Mouse (Mus musculus): ENCODE measurements around the gene Rapgef2.

Rapgef2 gene

DNA sequence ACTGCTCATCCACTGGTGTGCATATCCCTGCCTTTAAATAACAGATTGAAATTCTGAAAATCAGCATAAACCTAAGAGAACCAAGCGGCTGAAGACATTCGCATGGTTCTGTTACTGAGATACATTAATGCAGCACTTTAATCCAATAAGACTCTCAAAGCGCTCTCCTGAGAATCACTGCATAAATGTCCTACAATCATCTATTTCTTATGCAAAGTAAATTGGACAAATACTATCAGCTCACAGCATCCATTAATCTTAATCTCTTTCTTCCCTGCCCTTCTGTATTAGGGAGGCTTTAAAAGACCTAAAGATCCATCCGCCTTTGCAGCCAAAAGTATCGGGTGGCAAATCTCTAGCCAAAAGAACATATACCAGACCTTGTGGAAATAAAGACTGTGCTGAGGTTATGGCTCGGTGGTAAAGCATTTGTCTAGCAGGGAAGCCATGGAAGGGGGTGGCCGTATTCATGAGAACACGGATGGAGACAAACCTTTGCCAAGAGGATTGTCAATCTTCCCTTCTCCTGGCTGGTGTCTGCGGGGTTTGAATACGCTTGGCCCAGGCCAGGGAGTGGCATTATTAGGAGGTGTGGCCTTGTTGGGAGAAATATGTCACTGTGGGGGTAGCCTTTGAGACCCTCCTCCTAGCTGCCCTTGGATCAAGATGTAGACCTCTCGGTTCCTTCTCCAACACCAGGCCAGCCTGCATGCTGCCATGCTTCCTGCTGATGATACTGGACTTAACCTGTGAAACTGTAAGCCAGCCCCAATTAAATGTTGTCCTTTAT is 10.3 kb downstream of the Rapgef2 start:
- no peak for DNase-seq

DNA sequence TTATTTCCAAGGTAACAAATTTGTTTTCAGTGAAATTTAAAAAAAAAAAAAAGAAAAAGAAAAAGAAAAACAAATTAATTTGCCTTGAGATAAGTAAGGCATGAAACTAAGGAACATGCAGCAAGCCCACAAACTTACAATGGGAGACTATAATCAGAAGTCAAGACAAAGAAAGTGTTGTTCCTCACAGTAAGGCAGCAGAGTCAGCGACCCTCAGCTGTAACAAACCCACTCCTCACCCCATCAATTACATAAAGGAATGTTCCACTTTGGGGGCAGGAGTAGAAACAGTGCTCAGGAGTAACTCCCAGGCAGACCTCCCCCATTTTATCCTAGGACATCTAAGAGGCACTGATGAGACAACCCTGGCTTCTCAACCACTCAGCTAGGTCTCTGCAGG is 13.0 kb downstream of the Rapgef2 start:
- no peak for DNase-seq

DNA sequence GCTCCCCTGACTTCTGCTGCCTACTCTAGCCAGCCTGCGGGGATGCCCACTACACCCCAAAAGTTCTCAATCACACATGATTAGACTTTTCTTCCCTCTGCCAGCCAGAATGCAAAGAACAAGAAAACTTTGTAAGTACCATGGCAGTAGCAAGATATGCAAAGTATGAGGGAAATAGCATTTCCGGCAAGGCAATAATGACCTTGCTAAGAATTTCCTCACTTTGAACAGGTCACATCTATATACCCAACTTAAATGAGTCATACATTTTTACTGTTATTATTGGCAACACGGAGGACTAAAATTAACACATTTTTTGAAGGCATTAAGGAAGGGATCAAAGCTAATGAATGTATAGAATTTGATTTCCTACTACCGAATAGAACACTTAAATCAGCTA is 13.4 kb downstream of the Rapgef2 start:
- no peak for DNase-seq

DNA sequence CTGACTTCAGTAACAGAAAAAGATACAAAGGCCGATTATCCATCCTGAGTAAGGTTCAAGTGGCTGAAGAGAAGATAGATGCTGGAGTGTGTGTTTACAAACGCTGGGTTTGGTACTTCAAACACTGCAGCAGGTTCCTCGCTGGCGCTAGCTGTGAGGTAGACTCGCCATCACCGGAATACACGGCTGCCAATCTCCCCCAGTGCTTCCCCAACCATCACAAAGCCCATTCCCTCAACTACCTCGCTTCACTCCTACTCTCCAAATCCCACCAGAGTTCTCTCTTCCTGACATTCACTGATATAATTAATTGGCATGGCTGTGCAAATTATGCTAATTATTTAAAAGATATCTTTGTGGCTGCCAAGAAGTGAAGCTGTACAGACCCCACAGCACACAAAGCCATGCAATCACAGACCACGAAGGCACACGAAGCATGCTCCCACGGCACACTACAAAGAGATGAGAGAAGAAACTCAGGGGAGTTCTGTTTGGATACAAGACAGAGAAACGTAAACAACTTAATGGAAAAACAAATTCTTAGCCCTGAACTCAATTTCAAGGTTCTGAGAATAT is 15.2 kb downstream of the Rapgef2 start:
- no peak for DNase-seq

DNA sequence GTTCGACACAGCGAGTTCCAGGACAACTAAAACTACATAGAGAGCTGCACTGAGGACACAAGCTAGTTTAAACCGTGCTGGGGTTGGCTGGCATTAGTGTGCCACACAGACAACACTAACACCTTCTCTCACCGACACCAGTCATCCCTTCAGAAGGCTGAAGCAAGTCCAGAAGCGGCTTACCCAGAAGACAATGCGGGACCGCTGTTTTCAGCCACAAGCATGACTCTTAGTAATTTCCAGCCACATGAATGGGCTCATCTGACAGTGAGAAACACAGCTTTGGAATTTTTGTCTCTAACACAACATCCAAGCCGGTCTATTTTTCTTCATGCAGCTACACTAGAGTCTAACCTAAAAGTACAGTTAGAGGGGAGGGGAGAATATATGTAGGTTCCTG is 16.4 kb downstream of the Rapgef2 start:
- no peak for DNase-seq

DNA sequence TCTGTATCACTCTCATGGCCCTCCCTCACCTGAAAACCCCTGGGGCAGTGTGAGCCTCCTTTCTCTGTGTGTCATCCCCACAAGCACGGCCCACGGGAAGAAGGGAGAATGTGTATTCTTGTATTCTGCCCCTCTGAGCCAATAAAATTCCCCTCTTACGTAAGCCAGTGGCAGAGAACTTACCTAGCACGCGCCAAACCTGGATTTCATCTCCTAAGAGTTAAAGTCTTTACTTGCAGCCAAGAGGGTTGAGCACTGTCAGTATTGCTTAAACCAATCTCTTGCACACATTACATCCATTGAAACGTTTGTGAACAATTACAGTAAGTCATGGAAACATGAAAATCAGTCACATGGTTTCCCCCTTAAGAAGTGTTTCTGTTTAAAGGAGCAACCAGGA is 19.3 kb downstream of the Rapgef2 start:
- no peak for DNase-seq

DNA sequence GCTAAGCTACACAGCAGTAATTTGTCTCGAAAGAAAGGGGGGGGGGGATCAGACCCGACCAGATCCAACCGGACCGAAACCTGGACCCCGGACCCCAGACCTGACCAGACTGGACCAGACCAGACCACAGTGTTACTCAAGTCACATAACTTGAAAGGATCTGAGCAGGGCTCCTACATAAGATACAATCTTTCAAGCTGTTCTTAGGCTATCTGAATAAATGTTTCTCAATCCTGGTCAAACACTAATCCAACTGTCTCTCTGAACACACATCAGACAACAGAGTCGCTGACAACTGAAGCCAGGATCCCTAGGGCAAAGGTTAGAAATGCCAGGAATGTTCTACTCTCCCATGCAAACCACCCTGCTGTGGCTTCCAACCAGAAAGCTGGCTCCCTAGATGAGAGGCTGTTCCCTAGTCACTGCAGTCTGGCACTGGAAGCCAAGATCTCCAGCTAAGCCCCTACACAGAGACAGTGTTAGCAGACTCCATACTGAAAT is 24.5 kb downstream of the Rapgef2 start:
- DNase-seq: peak; percentile 92

DNA sequence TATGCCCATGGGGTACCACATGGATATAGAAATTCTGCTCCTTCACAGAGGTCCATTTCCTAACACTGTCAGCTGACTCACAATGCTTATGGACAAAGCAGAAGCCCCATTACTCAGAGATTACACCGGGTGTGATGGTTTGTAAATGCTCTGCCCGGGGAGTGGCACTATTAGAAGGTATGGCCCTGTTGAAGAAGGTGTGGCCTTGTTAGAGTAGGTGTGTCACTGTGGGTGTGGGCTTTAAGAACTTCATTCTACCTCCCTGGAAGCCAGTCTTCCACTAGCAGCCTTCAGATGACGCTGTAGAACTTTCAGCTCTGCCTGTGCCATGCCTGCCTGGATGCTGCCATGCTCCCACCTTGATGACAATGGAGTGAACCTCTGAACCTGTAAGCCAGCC is 32.3 kb downstream of the Rapgef2 start:
- no peak for DNase-seq

DNA sequence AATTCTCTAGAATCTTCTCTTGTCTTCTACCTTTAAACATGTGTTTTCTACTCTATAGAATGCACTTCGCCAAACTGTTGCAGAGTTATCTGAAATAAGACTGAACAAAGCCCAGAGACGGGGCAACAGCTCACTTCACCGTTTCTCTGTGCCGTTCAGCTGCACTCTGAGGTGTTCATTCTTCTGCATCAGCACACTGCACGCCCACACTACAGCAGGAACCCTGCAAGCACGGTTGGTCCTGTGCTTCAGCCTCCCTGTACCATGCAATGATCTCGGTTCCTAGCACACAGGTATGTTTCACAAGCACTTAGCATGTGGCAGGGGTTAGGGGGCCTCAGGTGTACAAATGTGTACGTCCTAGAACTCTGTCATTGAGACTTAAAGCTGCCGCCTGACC is 32.9 kb downstream of the Rapgef2 start:
- no peak for DNase-seq

DNA sequence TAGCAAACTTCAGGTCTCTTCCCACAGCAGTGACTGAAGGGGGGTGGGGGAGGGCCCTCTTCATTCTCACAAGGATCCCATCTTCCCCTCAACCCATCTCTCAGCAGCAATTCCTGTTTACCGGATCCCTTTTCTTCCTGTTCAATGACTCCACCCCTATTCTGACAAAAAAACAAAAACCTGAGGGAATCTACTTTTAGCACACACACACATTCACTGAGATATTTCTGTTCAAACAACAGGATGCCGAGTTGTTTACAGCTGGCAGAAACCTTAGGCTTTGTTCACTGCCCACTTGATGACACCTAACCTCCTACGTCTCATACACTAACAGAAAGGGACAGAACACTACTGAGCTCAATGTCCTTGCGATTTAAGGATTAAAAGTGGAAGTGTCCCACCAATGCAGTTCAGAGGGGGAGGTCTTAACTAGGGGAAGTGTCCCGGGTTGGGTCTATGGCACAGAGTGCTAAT is 33.4 kb downstream of the Rapgef2 start:
- peak; percentile 59 for DNase-seq

DNA sequence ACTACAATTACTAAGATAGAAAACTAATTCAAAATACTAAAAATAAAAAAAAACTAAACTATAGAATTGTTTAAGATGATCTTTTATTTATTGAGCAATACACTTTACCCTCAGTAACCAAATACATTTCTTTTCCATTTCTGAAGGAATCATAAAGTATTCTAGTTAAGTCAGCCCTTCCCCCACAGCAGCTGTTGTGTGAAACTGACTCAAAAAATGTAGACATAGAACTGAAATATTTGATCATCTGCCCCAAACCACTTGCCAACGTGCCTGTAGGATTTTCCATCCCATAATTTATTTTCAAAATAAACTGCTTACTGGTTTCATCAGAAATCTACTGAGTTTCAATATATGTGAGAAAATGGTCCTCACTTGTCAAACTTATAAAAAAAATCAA is 36.4 kb downstream of the Rapgef2 start:
- no peak for DNase-seq

DNA sequence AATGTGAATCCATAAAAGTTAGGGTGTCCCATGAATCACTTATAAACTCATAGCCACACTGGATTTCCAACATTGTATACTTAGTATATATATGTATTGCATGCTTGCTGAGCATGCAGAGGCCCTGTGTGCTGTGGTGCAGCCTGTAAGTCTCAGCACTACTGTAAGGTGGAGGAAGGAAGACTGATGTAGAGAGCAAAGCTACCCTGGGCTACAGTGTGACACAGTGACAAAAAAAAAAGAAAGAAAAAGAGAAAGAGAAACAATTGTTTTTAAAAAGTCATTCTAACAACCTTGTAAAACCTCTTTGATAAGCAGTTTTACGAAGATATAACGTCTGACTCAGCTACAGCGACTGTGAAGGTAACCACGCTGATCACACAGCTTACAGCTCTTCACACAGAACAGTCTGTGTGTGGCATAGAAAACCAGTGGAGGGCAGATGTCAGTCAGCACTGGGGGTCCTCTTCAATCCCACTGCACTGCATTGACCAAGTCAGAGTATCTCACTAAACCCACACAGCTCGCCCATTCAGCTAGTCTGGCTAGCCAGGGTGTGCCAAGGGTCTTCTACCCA is 37.6 kb downstream of the Rapgef2 start:
- DNase-seq: no peak

DNA sequence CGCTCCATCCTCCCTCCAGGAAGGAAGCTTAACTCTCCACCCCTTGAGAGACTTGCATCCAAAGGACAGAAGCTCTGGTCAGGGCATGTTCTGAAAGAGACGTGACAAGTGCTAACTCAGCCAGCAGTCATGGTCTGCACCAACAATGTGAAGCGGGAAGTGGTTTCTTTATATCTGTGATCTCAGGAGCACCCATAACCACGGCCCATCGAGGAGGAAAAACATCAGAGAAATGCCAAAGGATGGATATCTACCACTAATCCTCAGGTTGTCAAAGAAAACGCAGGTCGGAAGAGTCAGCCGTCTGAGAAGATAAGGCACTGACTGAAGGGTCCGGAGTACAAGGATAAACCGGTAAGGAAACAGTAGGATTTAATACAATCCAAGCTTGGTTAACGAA is 38.1 kb downstream of the Rapgef2 start:
- no peak for DNase-seq

DNA sequence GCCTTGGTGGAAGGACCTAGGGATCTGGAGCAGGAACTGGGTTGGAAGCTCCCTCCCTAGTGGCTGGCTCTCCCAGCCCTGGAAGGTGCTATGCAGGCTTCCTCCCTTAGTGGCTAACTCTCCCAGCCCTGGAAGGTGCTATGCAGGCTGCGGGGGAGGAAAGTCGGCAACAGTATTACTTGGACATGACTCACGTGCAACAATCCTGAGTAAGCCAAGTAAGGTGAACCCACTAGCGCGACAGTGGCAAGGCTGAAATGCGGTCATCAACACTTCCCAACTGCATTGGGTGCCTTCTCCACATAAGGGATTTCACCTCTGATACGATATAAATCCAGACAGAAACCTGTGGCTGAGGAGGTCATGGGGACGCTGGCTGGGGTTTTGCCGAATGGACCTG is 42.0 kb downstream of the Rapgef2 start:
- no peak for DNase-seq

DNA sequence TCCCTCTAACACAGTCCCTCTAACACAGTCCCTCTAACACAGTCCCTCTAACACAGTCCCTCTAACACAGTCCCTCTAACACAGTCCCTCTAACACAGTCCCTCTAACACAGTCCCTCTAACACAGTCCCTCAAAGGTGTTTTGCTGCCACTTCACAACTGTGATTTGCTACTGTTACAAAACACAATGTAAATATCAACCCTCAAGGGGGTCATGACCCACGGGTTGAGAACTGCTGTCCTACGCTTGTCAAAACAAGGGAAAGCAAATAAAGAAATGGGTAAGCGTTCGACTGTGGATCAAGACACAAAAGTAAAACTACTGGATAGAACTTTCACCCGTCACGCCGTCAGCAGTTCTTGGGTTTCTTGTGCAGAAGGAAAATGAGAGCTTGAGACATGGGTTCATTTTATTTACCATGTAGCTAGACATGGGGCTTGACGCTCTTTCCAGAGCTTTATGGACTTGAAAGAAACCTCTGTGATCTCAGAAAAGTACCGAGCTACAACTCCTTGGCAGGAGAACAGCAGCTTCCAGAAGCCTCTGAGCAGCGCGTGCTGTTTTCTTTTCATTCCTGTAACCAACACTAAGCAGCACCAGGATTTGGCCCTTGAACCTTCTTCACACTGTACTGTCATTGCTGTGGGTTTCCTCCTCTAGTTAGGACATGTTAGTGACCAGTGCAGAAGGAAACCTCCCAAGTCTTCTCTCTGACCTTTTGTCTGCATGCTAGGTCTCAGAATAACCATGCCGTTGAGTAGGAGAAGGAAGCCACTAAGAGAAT is 43.2 kb downstream of the Rapgef2 start:
- peak; percentile 62 for DNase-seq

DNA sequence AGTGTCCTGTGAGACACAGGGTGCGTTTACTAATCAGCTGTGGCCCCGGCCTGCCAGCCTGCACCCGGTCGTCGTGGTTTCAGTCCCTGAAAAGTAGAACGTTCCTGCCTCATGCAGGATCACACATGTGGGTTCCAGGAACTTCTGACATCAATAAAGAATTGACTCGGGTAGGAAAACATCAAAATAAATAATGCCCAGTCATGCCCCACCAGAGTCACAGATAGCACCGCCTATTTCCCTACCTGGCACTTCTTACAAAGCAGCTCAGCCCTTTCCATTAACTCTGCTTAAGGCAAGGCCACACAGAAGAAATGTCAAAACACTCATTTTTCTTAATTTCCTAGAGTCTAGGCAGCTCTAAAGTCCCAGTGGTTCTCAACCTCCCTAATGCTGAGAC is 44.0 kb downstream of the Rapgef2 start:
- DNase-seq: no peak

DNA sequence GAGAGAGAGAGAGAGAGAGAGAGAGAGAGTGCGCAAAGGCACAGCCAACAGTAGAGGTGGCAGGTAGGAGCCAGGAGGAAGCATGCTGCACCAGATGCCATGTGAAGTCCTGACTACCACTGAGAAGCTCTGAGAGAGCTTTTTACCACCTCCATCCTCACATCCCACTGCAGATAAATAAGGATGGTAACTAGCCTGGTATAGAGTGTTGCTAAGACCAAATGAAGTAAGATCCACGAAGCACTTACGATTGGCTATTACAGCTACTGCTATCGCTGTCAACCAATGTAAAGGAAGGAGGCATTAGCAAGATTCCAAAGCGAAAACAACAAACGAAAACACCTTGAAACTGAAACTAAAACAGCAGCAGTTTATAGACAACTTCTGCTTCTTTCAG is 47.3 kb downstream of the Rapgef2 start:
- no peak for DNase-seq

DNA sequence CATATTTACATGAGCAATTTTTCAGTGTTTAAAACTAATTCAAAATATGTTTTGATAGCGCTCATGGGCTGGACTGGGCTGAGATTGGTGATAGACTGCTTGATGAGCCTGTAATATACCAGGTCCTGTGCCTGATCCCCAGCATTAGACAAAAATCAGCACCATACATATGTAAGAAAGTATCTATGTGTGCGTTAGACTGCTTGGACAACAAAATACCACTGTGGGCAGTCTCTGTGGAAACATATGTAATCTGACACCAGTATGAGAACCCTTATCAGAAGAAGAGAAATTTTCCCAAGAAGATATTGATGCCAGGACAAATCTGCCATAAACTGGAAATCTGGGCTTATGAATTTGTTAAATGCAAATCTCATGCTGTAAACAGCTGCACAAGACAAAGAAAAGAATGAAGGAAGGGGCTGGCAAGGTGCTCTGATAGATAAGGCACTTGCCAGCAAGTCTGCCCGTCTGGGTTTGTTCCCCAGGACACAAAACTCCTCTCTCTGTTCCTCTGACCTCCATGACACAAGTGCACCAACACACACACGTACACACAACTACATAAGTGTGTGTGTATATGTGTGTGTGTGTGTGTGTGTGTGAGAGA is 47.8 kb downstream of the Rapgef2 start:
- no peak for DNase-seq

DNA sequence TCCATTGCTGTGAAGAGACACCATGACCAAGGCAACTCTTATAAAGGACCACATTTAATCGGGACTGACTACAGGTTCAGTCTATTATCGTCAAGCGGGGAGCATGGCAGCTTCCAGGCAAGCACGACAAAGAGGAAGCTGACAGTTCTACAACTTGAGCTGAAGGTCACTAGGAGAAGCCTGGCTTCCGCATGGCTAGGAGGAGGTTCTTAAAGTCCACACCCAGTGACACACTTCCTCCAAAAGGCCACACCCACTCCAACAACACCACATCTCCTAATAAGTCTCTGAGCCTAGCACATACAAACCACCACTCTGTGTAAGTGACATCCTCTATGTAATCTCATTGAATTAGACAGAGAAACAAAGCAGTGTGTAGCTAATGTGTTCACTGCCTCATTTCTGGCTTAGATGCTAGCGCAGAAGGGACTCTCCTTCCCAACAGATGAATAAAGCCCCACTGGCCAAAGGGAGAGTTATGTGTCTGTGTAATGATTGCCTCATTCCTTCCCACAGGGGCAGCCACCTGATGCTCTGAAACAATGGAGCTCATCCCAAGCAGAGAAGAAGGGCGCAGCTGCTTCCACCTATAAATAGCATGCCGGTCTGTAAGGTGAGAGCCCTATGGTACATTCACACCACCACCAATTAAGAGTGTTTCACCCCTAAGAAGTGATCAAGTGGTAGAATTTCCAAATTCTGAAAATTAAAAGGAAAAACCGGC is 48.5 kb downstream of the Rapgef2 start:
- DNase-seq: peak; percentile 46

DNA sequence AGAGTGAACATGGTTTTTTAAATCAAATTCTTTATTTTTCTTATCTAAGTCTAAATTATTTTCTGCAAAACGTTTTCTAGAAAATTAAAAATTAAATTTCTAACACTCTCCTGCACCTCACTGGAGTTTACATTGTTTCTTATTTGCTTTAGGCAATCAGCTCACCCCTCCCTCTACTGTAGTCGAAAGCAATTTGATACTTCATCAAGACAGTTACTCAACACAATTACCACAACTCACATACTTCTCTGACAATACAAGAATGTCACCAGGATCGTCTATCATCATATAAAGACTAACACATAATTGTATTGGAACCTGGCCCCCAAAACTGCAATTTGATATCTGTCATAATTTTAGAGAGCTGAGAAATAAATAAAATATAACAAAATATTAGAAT is 51.8 kb downstream of the Rapgef2 start:
- no peak for DNase-seq

DNA sequence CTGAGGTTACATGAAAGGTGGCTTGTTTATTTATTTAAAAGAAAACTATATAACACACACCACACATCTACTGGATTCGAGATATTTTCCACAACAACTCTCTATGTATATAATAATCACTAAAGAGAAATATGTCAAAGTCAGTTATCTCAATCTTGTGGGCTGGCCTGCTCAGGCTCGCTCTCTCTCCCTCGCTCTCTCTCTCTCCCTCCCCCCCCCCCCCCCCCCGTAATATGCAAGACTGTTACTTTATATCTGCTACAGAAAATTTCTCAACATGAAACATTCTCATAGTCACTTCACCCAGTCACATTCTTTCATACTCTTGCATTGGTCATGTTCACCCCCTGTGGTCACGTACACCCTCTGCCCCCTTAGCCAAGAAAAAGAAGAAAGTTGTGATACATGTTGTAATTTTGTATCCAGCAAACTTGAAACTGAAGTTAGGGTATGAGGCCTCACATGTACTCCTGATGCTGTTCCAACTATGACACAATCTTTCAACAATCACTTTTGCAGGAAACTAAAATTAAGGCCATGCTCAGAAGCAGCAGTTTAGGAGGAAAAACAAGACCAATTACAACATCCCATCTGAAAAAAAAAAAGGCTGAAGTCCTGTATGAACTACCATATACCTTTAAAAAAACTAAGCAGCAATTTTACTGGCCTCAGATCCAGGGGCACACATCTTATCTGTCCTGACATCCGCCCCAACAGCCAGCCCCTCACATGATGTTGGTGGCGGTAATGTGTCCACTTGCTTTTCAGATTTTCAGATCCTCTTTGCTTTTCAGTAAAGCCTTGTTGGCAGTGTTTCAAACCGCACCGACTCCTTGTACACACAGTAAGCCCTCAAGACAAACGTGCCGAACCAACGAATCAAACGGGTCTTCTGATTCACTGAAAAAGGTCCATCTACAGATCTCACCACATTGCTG is 52.6 kb downstream of the Rapgef2 start:
- no peak for DNase-seq
